11 mouse cellular contexts compared by ENCODE assay signal in genomic region chr1:24248294-24249104, GRCm38 (mm10).
A peak's percentile ranks its signal among the peaks of the same experiment; 100 is the strongest.
DNase-seq lines count a peak whose midpoint lies in the region; ATAC-seq and TF ChIP-seq lines count a peak whose summit lies in the region.
"Had no signal": no experiment of that assay in that cellular context is flagged by ENCODE, and none has a peak within 500 bp of the region (broad histone marks: within the 10 kb centered on the region; RNA-seq: fewer than 3 reads in every experiment).

No protein-coding gene starts in this region.

- peak overlapping the region; percentile 18; the same call in 1 of the 2 replicates for H3K9ac ChIP-seq in forebrain, postnatal 0 days
- no peak overlapping the region for H3K9ac ChIP-seq in midbrain, embryonic 15.5 days
- H3K9ac ChIP-seq: liver, embryonic 14.5 days had no signal

- no peak for TF ChIP-seq CTCF in brain, embryonic 14.5 days (IDR thresholded peaks at IDR 0.05; ENCODE audit: borderline replicate concordance, extremely low read depth, insufficient read depth, insufficient read length)
- TF ChIP-seq CTCF in forebrain, postnatal 0 days (IDR thresholded peaks at IDR 0.05; ENCODE audit: low read depth), result no peak

- H3K36me3 ChIP-seq in forebrain, postnatal 0 days (ENCODE audit: insufficient read depth), result no peaks in the 10 kb centered on the region
- H3K36me3 ChIP-seq in midbrain, embryonic 15.5 days (replicated peaks), result no peaks in the 10 kb centered on the region

- H3K9me3 ChIP-seq in forebrain, postnatal 0 days (ENCODE audit: low read length), result no peaks in the 10 kb centered on the region
- no peaks in the 10 kb centered on the region for H3K9me3 ChIP-seq in midbrain, embryonic 15.5 days

- peak overlapping the region; percentile 4; the same call in 1 of the 2 replicates for H3K27ac ChIP-seq in forebrain, postnatal 0 days (ENCODE audit: low read depth, low read length)
- peak overlapping the region; percentile 73 for H3K27ac ChIP-seq in midbrain, embryonic 15.5 days
- H3K27ac ChIP-seq: liver, embryonic 14.5 days had no signal

- no peak overlapping the region for H3K4me3 ChIP-seq in forebrain, postnatal 0 days (ENCODE audit: low read depth, low read length)
- no peak overlapping the region for H3K4me3 ChIP-seq in midbrain, embryonic 15.5 days

- 60% methylated on average over 10 of the region's 10 CpGs for WGBS in forebrain, postnatal 0 days
- 55% methylated on average over 10 of the region's 10 CpGs for WGBS in midbrain, embryonic 15.5 days

- no peak overlapping the region for H3K4me2 ChIP-seq in forebrain, postnatal 0 days (ENCODE audit: low read depth)
- no peak overlapping the region for H3K4me2 ChIP-seq in midbrain, embryonic 15.5 days

- no peak for DNase-seq in frontal cortex, postnatal 10 days (ENCODE audit: low spot score in 2 of 2)
- peak; percentile 30 for DNase-seq in brain, embryonic 14.5 days (ENCODE audit: low read depth)
- peak; percentile 26 for DNase-seq in forebrain, postnatal 0 days
- no peak for DNase-seq in spleen, postnatal 4 days (ENCODE audit: low spot score in 2 of 2)
- no peak for DNase-seq in heart, adult 8-10 months (ENCODE audit: low spot score)
- no peak for DNase-seq in liver
- DNase-seq: kidney, adult 11 months; right cerebral cortex, adult 18-20 months had no signal

- no peaks in the 10 kb centered on the region for H3K4me1 ChIP-seq in forebrain, postnatal 0 days (ENCODE audit: insufficient read depth)
- H3K4me1 ChIP-seq in midbrain, embryonic 15.5 days, result peaks cover 8% of the 10 kb centered on the region

- ATAC-seq in frontal cortex, adult (ENCODE audit: low TSS enrichment), result peak; percentile 28
- ATAC-seq in forebrain, postnatal 0 days, result peak; percentile 57
- peak; percentile 83 for ATAC-seq in midbrain, embryonic 15.5 days (replicated peaks)

- no peaks in the 10 kb centered on the region for H3K27me3 ChIP-seq in forebrain, postnatal 0 days (ENCODE audit: insufficient read depth, low read length)
- H3K27me3 ChIP-seq in midbrain, embryonic 15.5 days (replicated peaks), result 0 out of 2 replicates have a peak, but pooled peaks cover 3% of the 10 kb centered on the region

- no peak for TF ChIP-seq POLR2A in brain, embryonic 14.5 days (IDR thresholded peaks at IDR 0.05; ENCODE audit: borderline replicate concordance, extremely low read depth, insufficient read depth, insufficient read length, poor library complexity, severe bottlenecking)

Comparison
In these comparisons a context has a peak if more than half of its experiments do, and no peak if none do; other contexts are left out.
1. ATAC-seq: peak in every context shown above with its lines; median percentile 83 in midbrain, embryonic 15.5 days; 57 in forebrain, postnatal 0 days; 28 in frontal cortex, adult.
2. DNase-seq: peak in brain, embryonic 14.5 days (single experiment) and forebrain, postnatal 0 days (single experiment); none in frontal cortex, postnatal 10 days (0 of 2), spleen, postnatal 4 days (0 of 2), heart, adult 8-10 months (single experiment) and liver (single experiment).